Mouse (Mus musculus): ENCODE measurements around the gene Pbld2. TPM values are rescaled to one million over a fixed set of nuclear protein-coding genes. Genes with fewer than 3 reads are reported as not detected.

The Pbld2 gene
- polyA plus RNA-seq (2014; fragmentation: Nextera tagmentation; extraction: Ambion mirVana): 0.88 and 0.89 TPM in 2 replicates

DNA sequence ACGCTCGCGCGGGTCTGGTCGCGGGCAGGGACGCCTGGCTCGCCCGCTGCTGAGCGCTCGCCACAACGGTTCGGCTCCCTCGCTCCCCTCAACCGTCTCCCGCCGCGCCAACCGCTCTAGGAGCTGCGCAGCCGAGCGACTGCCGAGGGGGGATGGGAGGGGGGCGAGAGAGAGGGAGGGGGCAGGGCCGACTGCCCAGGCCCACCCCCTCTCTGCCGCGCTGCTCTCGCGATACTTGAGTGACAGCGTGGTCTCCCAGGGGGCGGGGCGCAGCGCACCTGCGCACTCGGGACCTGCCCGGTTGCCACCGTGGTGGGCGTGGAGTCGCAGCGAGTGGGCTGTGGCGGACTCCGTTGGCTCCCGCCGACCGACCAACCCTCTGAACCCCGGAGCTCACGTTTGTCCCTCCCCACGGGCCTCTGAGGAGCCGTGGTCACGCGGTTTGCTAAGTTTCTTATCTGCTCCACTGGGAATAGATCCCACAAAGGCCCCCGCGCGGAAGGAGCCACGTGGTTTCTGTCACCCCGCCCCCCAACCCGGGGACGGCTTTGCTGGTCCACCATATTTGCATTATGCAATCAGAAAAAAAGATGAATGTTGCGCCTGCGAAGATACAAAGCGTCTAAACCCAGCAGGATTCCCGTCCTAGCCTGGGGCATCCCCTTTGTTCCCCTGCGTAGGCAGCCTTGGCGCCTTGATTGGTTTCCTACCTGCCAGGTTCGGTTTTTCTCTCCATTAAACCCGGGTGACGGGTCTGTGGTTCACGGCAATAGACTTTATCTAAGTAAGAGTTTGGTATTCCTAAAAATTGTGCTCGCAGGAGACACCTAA lies at the start of gene Pbld2, which contains the start of gene Hnrnph3:
Gene Pbld2, plus strand, starts transcription at position 567 of the 831 bp plus-strand sequence.
Gene Hnrnph3, minus strand, starts transcription at position 469 of the 831 bp plus-strand sequence.
- peak within 1 kb of the TSS; percentile 88 for H3K4me2 ChIP-seq (ENCODE audit: low read depth, low read length, severe bottlenecking)
- H3K36me3 ChIP-seq (ENCODE audit: control insufficient read depth, insufficient read depth, low read length): no peaks in the 10 kb centered on the region
- H3K9me3 ChIP-seq (ENCODE audit: control insufficient read depth, low read length): no peaks in the 10 kb centered on the region
- H3K4me1 ChIP-seq (replicated peaks; ENCODE audit: control insufficient read depth, insufficient read depth, low read length): peaks cover 11% of the 10 kb centered on the region
- under 1% methylated on average over 57 of the region's 69 CpGs for WGBS
- H3K9ac ChIP-seq (ENCODE audit: low read length): peak within 1 kb of the TSS; percentile 89
- H3K27me3 ChIP-seq (ENCODE audit: control insufficient read depth, insufficient read depth, low read length): no peaks in the 10 kb centered on the region
- peak within 1 kb of the TSS; percentile 100 for H3K27ac ChIP-seq (ENCODE audit: low read depth, low read length)
- peak; percentile 91 for ATAC-seq (replicated peaks; ENCODE audit: low FRiP score)
- peak within 1 kb of the TSS; percentile 63 for H3K4me3 ChIP-seq (ENCODE audit: low read depth, low read length)
- DNase-seq (ENCODE audit: low spot score): peak; percentile 100

DNA sequence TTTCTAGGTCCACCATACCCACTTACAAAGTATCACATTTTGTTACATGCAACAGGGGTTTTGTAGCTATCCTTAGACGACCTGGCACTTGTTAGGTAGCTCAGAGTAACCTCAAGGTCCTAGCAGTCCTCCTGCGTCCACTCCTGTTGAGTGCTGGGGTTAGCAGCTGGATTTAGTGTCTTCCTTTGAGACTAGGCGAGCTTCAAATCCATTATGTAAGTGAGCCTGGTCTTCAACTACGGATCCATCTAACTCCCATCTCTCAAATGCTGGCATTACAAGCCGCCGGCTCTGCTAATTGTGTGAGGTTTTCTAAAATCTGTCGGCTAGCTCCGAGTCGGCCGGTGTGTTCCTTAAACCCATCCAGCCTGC lies 44.5 kb upstream of the Pbld2 start:
- Histone ChIP-seq H3K27me3 (ENCODE audit: control insufficient read depth, insufficient read depth, low read length) (no peaks in the 10 kb centered on the region), H3K9ac (ENCODE audit: low read length) (peak overlapping the region; percentile 93; the same call in 1 of the 2 replicates), H3K36me3 (ENCODE audit: control insufficient read depth, insufficient read depth, low read length) (no peaks in the 10 kb centered on the region; the same call in 1 of the 2 replicates), H3K4me3 (ENCODE audit: low read depth, low read length) (peak overlapping the region; percentile 92), H3K9me3 (ENCODE audit: control insufficient read depth, low read length) (no peaks in the 10 kb centered on the region), H3K4me2 (ENCODE audit: low read depth, low read length, severe bottlenecking) (peak overlapping the region; percentile 60), H3K4me1 (replicated peaks; ENCODE audit: control insufficient read depth, insufficient read depth, low read length) (no peaks in the 10 kb centered on the region), H3K27ac (ENCODE audit: low read depth, low read length) (no peak overlapping the region)
- 11% methylated on average over 10 of the region's 10 CpGs for WGBS
- DNase-seq (ENCODE audit: low spot score): no peak
- ATAC-seq (replicated peaks; ENCODE audit: low FRiP score): no peak

DNA sequence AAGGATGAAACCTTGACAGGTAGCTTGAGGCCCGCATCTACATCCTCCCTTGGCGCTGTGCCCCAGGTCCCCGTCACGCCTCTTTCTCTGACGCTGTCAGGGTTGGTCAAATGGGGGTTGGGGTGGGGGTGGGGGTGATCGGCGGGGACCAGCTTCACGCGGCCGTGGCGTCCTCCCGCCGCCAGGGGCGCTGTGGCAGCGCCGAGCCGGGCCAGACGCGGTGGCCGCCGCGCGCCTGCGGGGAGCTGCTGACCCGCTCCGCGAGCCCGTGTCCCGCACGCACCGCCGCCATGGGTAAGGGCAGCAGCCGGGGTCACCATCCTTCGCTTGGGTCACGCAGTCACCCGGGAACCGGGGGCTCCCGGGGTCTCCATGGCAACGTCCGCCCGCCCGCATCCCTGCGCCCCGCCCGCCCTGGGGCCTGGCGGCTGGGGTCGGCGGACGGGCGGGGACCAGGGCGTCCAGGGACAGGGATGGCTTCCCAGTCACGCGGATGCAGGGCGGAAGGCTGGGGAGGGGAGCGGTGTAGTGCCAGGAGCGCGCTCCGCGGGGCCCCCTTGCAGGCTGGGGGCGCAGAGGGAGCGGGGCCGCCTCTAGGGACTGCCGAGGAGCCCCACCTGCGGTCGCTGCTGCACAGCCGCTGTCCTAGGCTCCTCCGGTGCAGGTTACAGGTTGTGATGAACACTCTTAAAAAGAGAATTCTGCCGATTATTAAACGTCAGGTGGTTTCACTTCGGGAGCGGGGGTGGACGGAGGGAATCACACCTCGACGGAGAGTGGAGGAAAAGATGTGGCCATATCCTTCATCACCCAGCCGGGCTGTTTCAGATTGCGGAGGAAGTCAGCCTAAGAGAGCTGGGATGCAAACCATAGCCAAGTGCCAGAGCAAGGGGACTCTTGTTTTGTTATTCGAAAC lies 43.8 kb upstream of the Pbld2 start, which contains the start of gene Rufy2:
Gene Rufy2, plus strand, starts transcription at position 185 of the 916 bp plus-strand sequence.
- H3K36me3 ChIP-seq (ENCODE audit: control insufficient read depth, insufficient read depth, low read length): peaks cover 2% of the 10 kb centered on the region; the same call in 1 of the 2 replicates
- peak within 1 kb of the TSS; percentile 93 for H3K9ac ChIP-seq (ENCODE audit: low read length)
- WGBS: under 1% methylated on average over 71 of the region's 77 CpGs
- H3K9me3 ChIP-seq (ENCODE audit: control insufficient read depth, low read length): no peaks in the 10 kb centered on the region
- DNase-seq (ENCODE audit: low spot score) (peak; percentile 94), ATAC-seq (replicated peaks; ENCODE audit: low FRiP score) (peak; percentile 94)
- peak within 1 kb of the TSS; percentile 60 for H3K4me2 ChIP-seq (ENCODE audit: low read depth, low read length, severe bottlenecking)
- H3K4me3 ChIP-seq (ENCODE audit: low read depth, low read length): peak within 1 kb of the TSS; percentile 92
- H3K4me1 ChIP-seq (replicated peaks; ENCODE audit: control insufficient read depth, insufficient read depth, low read length): no peaks in the 10 kb centered on the region
- no peaks in the 10 kb centered on the region for H3K27me3 ChIP-seq (ENCODE audit: control insufficient read depth, insufficient read depth, low read length)
- peak within 1 kb of the TSS; percentile 50 for H3K27ac ChIP-seq (ENCODE audit: low read depth, low read length)

DNA sequence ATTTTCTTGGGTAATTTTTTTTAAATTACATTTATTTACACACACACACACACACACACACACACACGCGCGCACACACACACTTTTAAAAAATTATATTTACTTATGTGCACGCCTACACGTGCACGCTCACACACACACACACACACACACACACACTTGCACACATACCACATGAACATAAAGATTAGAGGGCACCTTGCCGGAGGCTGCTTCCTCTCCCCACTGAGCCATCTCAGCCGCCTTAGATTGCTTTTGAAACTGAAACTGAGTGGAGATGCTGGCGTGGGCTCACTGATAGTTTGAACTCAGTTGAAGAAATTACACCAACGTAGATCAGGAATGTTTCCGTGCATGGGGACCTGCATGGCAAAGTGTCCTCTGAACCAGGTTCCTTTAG lies 40.0 kb upstream of the Pbld2 start:
- Histone ChIP-seq H3K9me3 (ENCODE audit: control insufficient read depth, low read length) (no peaks in the 10 kb centered on the region), H3K27ac (ENCODE audit: low read depth, low read length) (no peak overlapping the region), H3K4me1 (replicated peaks; ENCODE audit: control insufficient read depth, insufficient read depth, low read length) (no peaks in the 10 kb centered on the region), H3K9ac (ENCODE audit: low read length) (no peak overlapping the region), H3K27me3 (ENCODE audit: control insufficient read depth, insufficient read depth, low read length) (no peaks in the 10 kb centered on the region), H3K36me3 (ENCODE audit: control insufficient read depth, insufficient read depth, low read length) (peaks cover 2% of the 10 kb centered on the region; the same call in 1 of the 2 replicates), H3K4me2 (ENCODE audit: low read depth, low read length, severe bottlenecking) (no peak overlapping the region), H3K4me3 (ENCODE audit: low read depth, low read length) (no peak overlapping the region)
- DNase-seq (ENCODE audit: low spot score) (no peak), ATAC-seq (replicated peaks; ENCODE audit: low FRiP score) (no peak)
- WGBS: 93% methylated on average over 11 of the region's 11 CpGs

DNA sequence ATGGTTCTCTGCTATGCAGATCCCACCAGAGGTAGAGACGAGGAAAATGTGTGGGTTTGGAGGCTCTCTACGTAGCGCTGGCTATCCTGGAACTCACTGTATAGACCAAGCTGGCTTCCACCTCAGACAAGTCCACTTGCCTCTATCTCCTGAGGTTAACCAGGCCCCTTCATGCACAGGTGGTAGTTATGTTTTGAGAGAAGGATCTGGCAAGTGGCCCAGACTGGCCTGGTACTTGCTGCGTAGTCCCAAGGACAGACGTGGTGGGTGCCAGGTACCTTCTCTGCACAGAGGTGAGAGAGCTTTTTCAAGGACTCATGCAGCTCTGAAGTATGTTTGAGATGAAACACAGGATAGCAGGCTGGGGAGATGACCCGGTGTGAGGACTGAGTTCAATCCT lies 39.6 kb upstream of the Pbld2 start:
- DNase-seq (ENCODE audit: low spot score): no peak
- H3K27me3 ChIP-seq (ENCODE audit: control insufficient read depth, insufficient read depth, low read length): no peaks in the 10 kb centered on the region
- WGBS: 93% methylated on average over 6 of the region's 6 CpGs
- peaks cover 2% of the 10 kb centered on the region; the same call in 1 of the 2 replicates for H3K36me3 ChIP-seq (ENCODE audit: control insufficient read depth, insufficient read depth, low read length)
- H3K4me3 ChIP-seq (ENCODE audit: low read depth, low read length): no peak overlapping the region
- H3K4me2 ChIP-seq (ENCODE audit: low read depth, low read length, severe bottlenecking): no peak overlapping the region
- ATAC-seq (replicated peaks; ENCODE audit: low FRiP score): no peak
- no peak overlapping the region for H3K9ac ChIP-seq (ENCODE audit: low read length)
- H3K27ac ChIP-seq (ENCODE audit: low read depth, low read length): no peak overlapping the region
- H3K4me1 ChIP-seq (replicated peaks; ENCODE audit: control insufficient read depth, insufficient read depth, low read length): no peaks in the 10 kb centered on the region
- H3K9me3 ChIP-seq (ENCODE audit: control insufficient read depth, low read length): no peaks in the 10 kb centered on the region

DNA sequence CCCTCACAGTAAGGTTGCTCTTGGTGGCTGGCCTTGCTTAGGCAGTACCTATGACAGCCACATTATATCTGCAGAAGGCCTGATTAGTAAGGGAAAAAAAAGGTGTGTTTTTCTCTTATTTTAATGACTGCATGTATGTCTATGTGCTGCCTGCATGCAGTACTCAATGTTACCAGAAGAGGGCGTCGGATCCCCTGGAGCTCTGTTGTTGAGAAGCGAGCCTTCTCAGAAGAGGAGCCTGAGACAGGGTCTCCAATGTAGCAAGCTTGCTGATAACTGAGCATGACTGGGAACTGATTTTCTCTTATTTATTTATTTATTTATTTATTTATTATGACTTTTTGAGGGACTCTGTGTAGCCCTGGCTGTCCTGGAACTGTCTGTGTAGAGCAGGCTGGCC lies 36.8 kb upstream of the Pbld2 start:
- 23% methylated on average over 3 of the region's 3 CpGs for WGBS
- Histone ChIP-seq H3K4me2 (ENCODE audit: low read depth, low read length, severe bottlenecking) (no peak overlapping the region), H3K27ac (ENCODE audit: low read depth, low read length) (no peak overlapping the region), H3K9me3 (ENCODE audit: control insufficient read depth, low read length) (no peaks in the 10 kb centered on the region), H3K4me1 (replicated peaks; ENCODE audit: control insufficient read depth, insufficient read depth, low read length) (no peaks in the 10 kb centered on the region), H3K27me3 (ENCODE audit: control insufficient read depth, insufficient read depth, low read length) (no peaks in the 10 kb centered on the region), H3K9ac (ENCODE audit: low read length) (no peak overlapping the region), H3K36me3 (ENCODE audit: control insufficient read depth, insufficient read depth, low read length) (peaks cover 2% of the 10 kb centered on the region; the same call in 1 of the 2 replicates), H3K4me3 (ENCODE audit: low read depth, low read length) (no peak overlapping the region)
- ATAC-seq (replicated peaks; ENCODE audit: low FRiP score) (no peak), DNase-seq (ENCODE audit: low spot score) (peak; percentile 75)

DNA sequence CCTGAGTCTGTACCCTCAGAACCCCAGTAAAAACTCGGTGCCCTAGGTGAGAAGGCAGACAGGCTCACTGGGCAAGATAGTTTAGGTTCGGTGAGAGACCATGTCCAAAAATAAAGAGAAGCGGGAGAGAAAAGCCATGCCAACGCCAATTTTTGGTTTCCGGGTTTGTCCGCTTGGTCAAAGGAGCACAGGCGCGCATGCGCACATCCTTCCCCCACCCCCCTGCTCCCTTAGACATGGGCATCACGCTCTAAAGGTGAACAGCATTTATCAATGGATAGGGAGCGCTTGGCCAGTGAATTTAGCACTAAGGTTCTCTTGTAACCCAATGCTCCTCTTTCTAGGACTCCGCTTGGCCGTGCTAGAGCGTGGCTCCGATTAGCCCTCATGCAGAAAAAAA lies 33.5 kb upstream of the Pbld2 start:
- H3K9me3 ChIP-seq (ENCODE audit: control insufficient read depth, low read length): no peaks in the 10 kb centered on the region
- H3K36me3 ChIP-seq (ENCODE audit: control insufficient read depth, insufficient read depth, low read length): peaks cover 5% of the 10 kb centered on the region
- H3K4me1 ChIP-seq (replicated peaks; ENCODE audit: control insufficient read depth, insufficient read depth, low read length): no peaks in the 10 kb centered on the region
- H3K9ac ChIP-seq (ENCODE audit: low read length): no peak overlapping the region
- ATAC-seq (replicated peaks; ENCODE audit: low FRiP score): no peak
- no peak for DNase-seq (ENCODE audit: low spot score)
- H3K4me3 ChIP-seq (ENCODE audit: low read depth, low read length): no peak overlapping the region
- H3K4me2 ChIP-seq (ENCODE audit: low read depth, low read length, severe bottlenecking): no peak overlapping the region
- WGBS: 95% methylated on average over 15 of the region's 15 CpGs
- no peaks in the 10 kb centered on the region for H3K27me3 ChIP-seq (ENCODE audit: control insufficient read depth, insufficient read depth, low read length)
- no peak overlapping the region for H3K27ac ChIP-seq (ENCODE audit: low read depth, low read length)

DNA sequence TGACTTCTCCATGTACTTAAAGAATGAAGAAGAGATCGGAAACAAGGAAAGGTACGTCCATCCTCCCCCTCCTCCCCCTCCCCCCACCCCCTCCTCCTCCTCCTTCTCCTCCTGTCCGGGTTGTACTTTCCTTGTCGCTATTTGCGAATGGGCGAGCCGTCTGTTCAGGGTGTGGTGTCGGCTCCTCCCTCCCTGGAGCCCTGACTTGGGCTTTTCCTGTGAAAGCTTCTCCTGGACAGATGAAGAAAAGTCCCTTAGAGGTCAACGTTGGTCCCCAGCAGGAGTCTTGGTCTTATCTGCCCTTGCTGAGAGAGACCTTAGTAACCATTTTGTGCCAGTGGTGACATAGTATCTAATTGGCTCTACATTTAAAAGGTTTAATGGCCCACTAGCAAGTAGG lies 30.1 kb upstream of the Pbld2 start:
- no peak for DNase-seq (ENCODE audit: low spot score)
- no peak for ATAC-seq (replicated peaks; ENCODE audit: low FRiP score)
- Histone ChIP-seq H3K4me3 (ENCODE audit: low read depth, low read length) (no peak overlapping the region), H3K4me2 (ENCODE audit: low read depth, low read length, severe bottlenecking) (no peak overlapping the region), H3K9ac (ENCODE audit: low read length) (no peak overlapping the region), H3K36me3 (ENCODE audit: control insufficient read depth, insufficient read depth, low read length) (peaks cover 10% of the 10 kb centered on the region), H3K27me3 (ENCODE audit: control insufficient read depth, insufficient read depth, low read length) (no peaks in the 10 kb centered on the region), H3K27ac (ENCODE audit: low read depth, low read length) (no peak overlapping the region), H3K9me3 (ENCODE audit: control insufficient read depth, low read length) (no peaks in the 10 kb centered on the region), H3K4me1 (replicated peaks; ENCODE audit: control insufficient read depth, insufficient read depth, low read length) (no peaks in the 10 kb centered on the region)
- 89% methylated on average over 7 of the region's 9 CpGs for WGBS

Measured in forebrain, embryonic 11.5 days (tissue).